Mouse (Mus musculus) embryo, embryonic 9.5 days (tissue): ENCODE measurements around the gene Col5a1.

Experiments used
- DNase-seq: peaks from one replicate; pipeline ENCODE4 v3.0.0-alpha.2; 2017; ENCODE audit errors: extremely low spot score

The Col5a1 gene

GRCm38 (mm10) chr2:28086112-28086511, 199.9 kb downstream of the Col5a1 start:
- DNase-seq, result no peak

DNA sequence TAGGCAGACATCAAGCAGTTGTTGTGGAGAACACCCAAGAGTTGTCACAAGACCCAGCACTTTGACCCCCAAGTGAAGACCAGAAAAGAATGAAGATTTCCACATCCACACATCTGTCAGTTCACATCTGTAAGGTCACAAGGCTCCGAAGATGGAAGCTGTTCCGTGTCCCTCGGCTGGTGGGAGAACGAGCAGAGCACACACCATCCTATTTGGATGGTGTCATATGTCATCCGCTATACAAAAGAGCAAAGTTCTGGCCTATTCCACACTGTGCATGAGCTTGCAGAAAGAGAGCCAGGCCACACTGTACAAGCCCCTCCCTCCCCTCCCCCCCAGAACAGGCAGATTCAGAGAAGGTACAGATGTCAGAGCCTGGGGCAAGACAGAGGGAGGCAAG, 202.9 kb downstream of the Col5a1 start:
- no peak for DNase-seq
